Mouse (Mus musculus): ENCODE data around the gene Tpbg. TPM values are rescaled to one million over a fixed set of nuclear protein-coding genes. Genes with fewer than 3 reads are reported as not detected.

Gene Tpbg
- polyA plus RNA-seq, 1 experiment from 2014 or later: 0.14 TPM

DNA sequence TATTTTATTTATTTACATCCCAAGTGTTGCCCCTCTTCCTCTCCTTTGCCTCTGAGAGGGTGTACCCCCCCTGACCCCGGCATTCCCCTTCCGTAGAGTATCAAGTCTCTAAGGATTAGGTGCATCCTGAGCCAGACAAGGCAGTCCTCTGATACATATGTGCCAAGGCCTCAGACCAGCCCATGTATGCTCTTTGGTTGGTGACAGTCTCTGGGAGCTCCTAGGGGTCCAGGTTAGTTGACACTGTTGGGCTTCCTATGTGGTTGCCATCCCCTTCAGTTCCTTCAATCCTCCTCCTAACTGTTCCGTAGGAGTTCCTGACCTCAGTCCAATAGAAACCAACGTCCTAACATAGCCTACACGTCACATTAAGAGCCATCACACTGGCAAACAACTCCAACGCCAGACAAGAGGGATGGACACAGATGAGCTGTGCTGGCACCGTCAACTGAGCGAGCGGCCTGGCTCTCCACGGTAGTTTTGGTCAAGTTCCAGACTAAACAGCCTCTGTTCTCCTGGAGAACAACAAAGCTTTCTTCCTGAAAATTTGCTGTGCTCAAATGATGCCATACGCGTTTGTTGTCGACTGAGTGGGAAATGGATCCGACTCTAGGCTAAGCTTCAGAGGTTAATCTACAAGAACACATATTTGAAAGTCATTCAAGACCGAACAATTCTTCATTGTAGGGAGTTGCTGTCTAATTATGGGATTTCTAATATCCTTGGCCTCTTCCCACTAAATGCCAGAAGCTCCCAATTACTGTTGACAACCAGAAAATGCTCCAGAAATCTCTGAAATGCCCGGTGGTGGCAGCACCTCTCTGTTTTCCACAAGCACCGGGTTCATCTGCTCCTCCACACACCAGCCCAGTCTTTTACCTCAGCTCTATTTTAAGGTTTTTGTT is 6.4 kb upstream of the Tpbg start:
- Histone ChIP-seq H3K27ac (ENCODE audit: low read depth) (no peak overlapping the region), H3K9me3 (ENCODE audit: low read length) (no peaks in the 10 kb centered on the region), H3K9ac (replicated peaks) (no peak overlapping the region), H3K36me3 (replicated peaks; ENCODE audit: insufficient read depth, low read length) (no peaks in the 10 kb centered on the region), H3K4me2 (ENCODE audit: low read depth, low read length) (no peak overlapping the region), H3K4me1 (ENCODE audit: insufficient read depth) (no peaks in the 10 kb centered on the region), H3K4me3 (ENCODE audit: low read depth, low read length) (no peak overlapping the region), H3K27me3 (ENCODE audit: insufficient read depth, low read length) (peaks cover 11% of the 10 kb centered on the region; the same call in 1 of the 2 replicates)
- TF ChIP-seq CTCF (IDR thresholded peaks at IDR 0.05; ENCODE audit: low read depth): no peak
- TF ChIP-seq EP300 (IDR thresholded peaks at IDR 0.05; ENCODE audit: low read depth): no peak
- no peak for ATAC-seq
- WGBS (ENCODE audit: insufficient replicate concordance): 79% methylated on average over 17 of the region's 17 CpGs
- DNase-seq: no peak

DNA sequence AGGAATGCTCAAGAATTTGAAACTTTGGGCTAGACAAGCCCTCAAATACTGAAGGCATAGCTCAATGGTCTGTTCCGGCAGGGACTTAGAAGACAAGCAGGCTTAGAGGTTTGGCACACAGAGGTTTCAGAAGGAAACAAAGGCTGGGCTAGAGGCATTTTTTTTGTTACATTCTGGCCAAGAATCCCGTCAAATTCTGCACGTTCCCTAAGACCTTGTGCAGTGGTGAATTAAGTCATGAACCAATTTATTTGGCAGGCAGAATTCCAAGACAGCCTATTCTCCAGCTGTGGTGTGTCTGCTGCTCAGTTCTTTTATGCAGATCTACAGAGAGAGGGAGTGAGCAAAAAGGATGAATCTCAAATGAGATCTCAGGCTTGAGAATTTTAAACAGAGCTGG is 2.6 kb upstream of the Tpbg start:
- ATAC-seq: no peak
- no peak for DNase-seq
- peaks cover 46% of the 10 kb centered on the region for H3K27me3 ChIP-seq (ENCODE audit: insufficient read depth, low read length)
- TF ChIP-seq CTCF (IDR thresholded peaks at IDR 0.05; ENCODE audit: low read depth) (no peak), EP300 (IDR thresholded peaks at IDR 0.05; ENCODE audit: low read depth) (no peak)
- H3K4me3 ChIP-seq (ENCODE audit: low read depth, low read length): no peak overlapping the region
- H3K36me3 ChIP-seq (replicated peaks; ENCODE audit: insufficient read depth, low read length): no peaks in the 10 kb centered on the region
- H3K27ac ChIP-seq (ENCODE audit: low read depth): no peak overlapping the region
- no peaks in the 10 kb centered on the region for H3K9me3 ChIP-seq (ENCODE audit: low read length)
- H3K4me2 ChIP-seq (ENCODE audit: low read depth, low read length): no peak overlapping the region
- H3K9ac ChIP-seq (replicated peaks): no peak overlapping the region
- WGBS (ENCODE audit: insufficient replicate concordance): 65% methylated on average over 3 of the region's 3 CpGs
- peaks cover 12% of the 10 kb centered on the region for H3K4me1 ChIP-seq (ENCODE audit: insufficient read depth)

DNA sequence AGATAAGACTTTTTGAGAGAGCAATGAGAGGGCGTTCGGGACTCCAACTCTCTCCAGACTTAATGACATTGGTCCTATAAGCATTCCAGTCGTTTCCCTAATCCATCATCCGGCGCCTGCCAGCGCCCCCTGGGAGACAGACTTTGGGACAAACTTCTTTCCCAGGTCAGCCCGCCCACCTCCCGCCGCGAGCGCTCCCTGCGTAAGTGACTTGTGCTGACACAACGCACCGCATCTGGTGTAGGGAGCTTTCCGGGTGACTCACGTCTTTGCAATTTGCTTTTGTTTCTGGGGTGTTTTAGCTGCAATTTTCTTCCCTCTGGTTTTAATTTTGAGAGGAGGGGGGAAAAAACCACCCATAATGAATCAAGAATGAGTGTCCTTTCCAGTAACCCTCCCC is 289 bp upstream of the Tpbg start:
- WGBS (ENCODE audit: insufficient replicate concordance): 2% methylated on average over 16 of the region's 16 CpGs
- Histone ChIP-seq H3K36me3 (replicated peaks; ENCODE audit: insufficient read depth, low read length) (no peaks in the 10 kb centered on the region), H3K9me3 (ENCODE audit: low read length) (no peaks in the 10 kb centered on the region), H3K27ac (ENCODE audit: low read depth) (no peak overlapping the region), H3K4me3 (ENCODE audit: low read depth, low read length) (peak overlapping the region; percentile 50), H3K4me2 (ENCODE audit: low read depth, low read length) (peak overlapping the region; percentile 84), H3K9ac (replicated peaks) (no peak overlapping the region), H3K27me3 (ENCODE audit: insufficient read depth, low read length) (peaks cover 56% of the 10 kb centered on the region), H3K4me1 (ENCODE audit: insufficient read depth) (peaks cover 12% of the 10 kb centered on the region)
- TF ChIP-seq EP300 (IDR thresholded peaks at IDR 0.05; ENCODE audit: low read depth): no peak
- 0 out of 2 replicates have a peak, but pooled peaks have one; percentile 4 for TF ChIP-seq CTCF (IDR thresholded peaks at IDR 0.05; ENCODE audit: low read depth)
- DNase-seq (peak; percentile 21), ATAC-seq (no peak)

DNA sequence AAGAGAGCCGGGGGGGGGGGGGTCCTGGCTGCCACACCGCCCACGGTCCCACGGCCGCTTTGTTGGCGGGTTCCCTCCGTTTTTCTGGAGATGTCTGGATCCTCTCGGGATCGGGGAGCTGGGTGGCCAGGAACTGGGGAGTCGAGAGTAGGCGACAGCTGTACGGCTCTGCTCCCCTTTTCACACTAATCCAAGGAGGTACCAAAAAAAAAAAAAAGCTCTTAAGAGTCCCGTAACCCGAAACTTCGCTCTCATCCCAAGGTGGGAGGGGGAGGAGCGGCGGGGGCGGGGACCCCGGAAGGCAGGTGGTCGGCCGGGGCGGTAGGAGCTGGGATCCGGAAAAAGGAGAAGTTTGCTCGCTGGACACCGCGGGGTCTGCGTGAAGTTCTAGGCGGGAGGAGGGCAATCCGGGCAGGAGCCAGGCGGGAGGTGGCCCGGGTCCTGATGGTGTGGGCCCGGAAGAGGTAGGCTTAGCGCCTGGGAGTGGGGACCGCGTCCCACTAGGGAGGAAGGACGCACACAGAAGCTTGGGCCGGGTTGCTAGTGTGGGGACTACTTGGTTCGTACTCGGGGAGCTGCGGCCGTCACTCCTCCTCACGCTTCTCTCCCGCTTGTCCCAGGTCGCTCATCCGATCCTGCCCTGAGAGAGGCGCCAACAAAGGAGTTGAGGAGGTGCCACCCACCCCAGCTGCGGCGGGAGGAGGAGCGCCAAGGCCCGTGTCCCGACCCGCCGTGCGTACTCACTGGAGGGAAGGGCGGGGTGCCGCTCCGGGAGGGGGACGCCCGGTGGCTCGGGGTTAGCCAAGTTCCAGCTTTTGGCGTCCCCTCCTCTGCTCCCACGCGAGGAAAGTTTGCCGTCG is 1.1 kb downstream of the Tpbg start:
- Histone ChIP-seq H3K27me3 (ENCODE audit: insufficient read depth, low read length) (peaks cover 62% of the 10 kb centered on the region), H3K4me1 (ENCODE audit: insufficient read depth) (peaks cover 12% of the 10 kb centered on the region), H3K36me3 (replicated peaks; ENCODE audit: insufficient read depth, low read length) (no peaks in the 10 kb centered on the region), H3K27ac (ENCODE audit: low read depth) (no peak overlapping the region), H3K9ac (replicated peaks) (0 out of 2 replicates have a peak overlapping the region, but pooled peaks have one; percentile 5), H3K4me2 (ENCODE audit: low read depth, low read length) (peak overlapping the region; percentile 84), H3K4me3 (ENCODE audit: low read depth, low read length) (peak overlapping the region; percentile 50), H3K9me3 (ENCODE audit: low read length) (no peaks in the 10 kb centered on the region)
- TF ChIP-seq CTCF (IDR thresholded peaks at IDR 0.05; ENCODE audit: low read depth) (no peak), EP300 (IDR thresholded peaks at IDR 0.05; ENCODE audit: low read depth) (no peak)
- DNase-seq: peak; percentile 26
- WGBS (ENCODE audit: insufficient replicate concordance): under 1% methylated on average over 52 of the region's 65 CpGs
- ATAC-seq: peak; percentile 13; the same call in 1 of the 2 replicates

DNA sequence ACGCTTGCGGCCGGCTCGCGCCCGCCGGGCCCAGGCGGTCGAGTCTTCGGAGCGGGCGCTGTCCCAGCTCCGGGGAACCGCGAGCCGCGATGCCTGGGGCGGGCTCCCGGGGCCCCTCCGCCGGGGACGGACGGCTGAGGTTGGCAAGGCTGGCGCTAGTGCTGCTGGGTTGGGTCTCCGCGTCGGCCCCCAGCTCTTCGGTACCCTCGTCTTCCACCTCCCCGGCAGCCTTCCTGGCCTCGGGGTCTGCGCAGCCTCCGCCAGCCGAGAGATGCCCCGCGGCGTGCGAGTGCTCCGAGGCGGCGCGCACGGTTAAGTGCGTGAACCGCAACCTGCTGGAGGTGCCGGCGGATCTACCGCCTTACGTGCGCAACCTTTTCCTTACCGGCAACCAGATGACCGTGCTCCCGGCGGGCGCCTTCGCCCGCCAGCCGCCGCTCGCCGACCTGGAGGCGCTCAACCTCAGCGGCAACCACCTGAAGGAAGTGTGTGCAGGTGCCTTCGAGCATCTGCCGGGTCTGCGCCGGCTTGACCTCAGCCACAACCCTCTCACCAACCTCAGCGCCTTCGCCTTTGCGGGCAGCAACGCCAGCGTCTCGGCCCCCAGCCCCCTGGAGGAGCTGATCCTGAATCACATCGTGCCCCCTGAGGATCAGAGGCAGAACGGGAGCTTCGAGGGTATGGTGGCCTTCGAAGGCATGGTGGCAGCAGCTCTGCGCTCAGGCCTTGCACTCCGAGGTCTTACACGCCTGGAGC is 1.9 kb downstream of the Tpbg start:
- Histone ChIP-seq H3K4me1 (ENCODE audit: insufficient read depth) (peaks cover 12% of the 10 kb centered on the region), H3K27me3 (ENCODE audit: insufficient read depth, low read length) (peaks cover 63% of the 10 kb centered on the region), H3K9ac (replicated peaks) (no peak overlapping the region), H3K27ac (ENCODE audit: low read depth) (no peak overlapping the region), H3K9me3 (ENCODE audit: low read length) (no peaks in the 10 kb centered on the region), H3K4me3 (ENCODE audit: low read depth, low read length) (peak overlapping the region; percentile 50), H3K36me3 (replicated peaks; ENCODE audit: insufficient read depth, low read length) (no peaks in the 10 kb centered on the region), H3K4me2 (ENCODE audit: low read depth, low read length) (peak overlapping the region; percentile 84)
- TF ChIP-seq CTCF (IDR thresholded peaks at IDR 0.05; ENCODE audit: low read depth) (no peak), EP300 (IDR thresholded peaks at IDR 0.05; ENCODE audit: low read depth) (no peak)
- 5% methylated on average over 76 of the region's 80 CpGs for WGBS (ENCODE audit: insufficient replicate concordance)
- DNase-seq (no peak), ATAC-seq (0 out of 2 replicates have a peak, but pooled peaks have one; percentile 8)

Data from liver, postnatal 0 days (tissue).